Mouse (Mus musculus) hindbrain, embryonic 12.5 days (tissue): ENCODE data around the gene Nos2. TPM values are rescaled to one million over a fixed set of nuclear protein-coding genes. Genes with fewer than 3 reads are reported as not detected.
A peak's percentile ranks its signal among the peaks of the same experiment; 100 is the strongest.

Source experiments
- ATAC-seq: fragments of 200-750 bp; cut with Nextera tagmentation; 2 replicates; pipeline ENCODE4 v1.8.0; 2017; ENCODE audit warnings: moderate TSS enrichment; ENCODE audit not compliant: low FRiP score
- H3K27ac ChIP-seq: fragments of 300-500 bp; sonication (generic); 2 replicates; pipeline ENCODE4 v1.5.1; 2016; ENCODE audit warnings: mild to moderate bottlenecking
- H3K27me3 ChIP-seq: fragments of 300-500 bp; sonication (generic); 2 replicates; pipeline ENCODE4 v1.6.1; 2016; ENCODE audit warnings: mild to moderate bottlenecking
- H3K36me3 ChIP-seq: fragments of 300-500 bp; sonication (generic); 2 replicates; pipeline ENCODE4 v1.6.1; 2016; ENCODE audit warnings: mild to moderate bottlenecking
- H3K4me1 ChIP-seq: fragments of 300-500 bp; sonication (generic); 2 replicates; pipeline ENCODE4 v1.6.1; 2016
- H3K4me2 ChIP-seq: fragments of 300-500 bp; sonication (generic); replicated peaks from 2 replicates; pipeline ENCODE4 v1.6.1; 2016; ENCODE audit warnings: mild to moderate bottlenecking
- H3K4me3 ChIP-seq: fragments of 300-500 bp; sonication (generic); 2 replicates; pipeline ENCODE4 v1.5.1; 2016; ENCODE audit warnings: mild to moderate bottlenecking
- H3K9ac ChIP-seq: fragments of 300-500 bp; sonication (generic); 2 replicates; pipeline ENCODE4 v1.6.1; 2016; ENCODE audit warnings: mild to moderate bottlenecking, moderate library complexity
- H3K9me3 ChIP-seq: fragments of 300-500 bp; sonication (generic); replicated peaks from 2 replicates; pipeline ENCODE4 v1.6.1; 2016; ENCODE audit warnings: mild to moderate bottlenecking
- WGBS: fragments of 180-500 bp; shearing (Covaris S2); methylation state at CpG from one replicate; pipeline ENCODE4 v1.1.7; 2016; 5-methylcytosine and 5-hydroxymethylcytosine counted together
- polyA plus RNA-seq: library from polyadenylated mRNA; unstranded; fragments of >200 nt; fragmentation: Nextera tagmentation; extraction: Ambion mirVana; gene quantifications from 2 replicates; pipeline ENCODE4 v1.2.1, GENCODE M21; 2016

Gene Nos2
- 1.4 and 1.7 TPM in 2 replicates for polyA plus RNA-seq

DNA sequence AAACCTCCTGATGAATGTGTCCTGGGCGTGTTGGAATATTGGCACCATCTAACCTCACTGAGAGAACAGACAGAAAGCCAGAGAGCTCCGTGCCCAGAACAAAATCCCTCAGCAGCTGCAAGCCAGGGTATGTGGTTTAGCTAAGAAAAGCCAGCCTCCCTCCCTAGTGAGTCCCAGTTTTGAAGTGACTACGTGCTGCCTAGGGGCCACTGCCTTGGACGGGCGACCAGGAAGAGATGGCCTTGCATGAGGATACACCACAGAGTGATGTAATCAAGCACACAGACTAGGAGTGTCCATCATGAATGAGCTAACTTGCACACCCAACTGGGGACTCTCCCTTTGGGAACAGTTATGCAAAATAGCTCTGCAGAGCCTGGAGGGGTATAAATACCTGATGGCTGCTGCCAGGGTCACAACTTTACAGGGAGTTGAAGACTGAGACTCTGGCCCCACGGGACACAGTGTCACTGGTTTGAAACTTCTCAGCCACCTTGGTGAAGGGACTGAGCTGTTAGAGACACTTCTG, at the start of gene Nos2:
Nos2 (plus strand) TSS at position 377 of the 529 bp plus-strand sequence.
- no peaks in the 10 kb centered on the region for H3K36me3 ChIP-seq
- no peaks in the 10 kb centered on the region for H3K9me3 ChIP-seq
- H3K4me1 ChIP-seq, result peaks cover 5% of the 10 kb centered on the region; the same call in 1 of the 2 replicates
- H3K4me2 ChIP-seq, result no peak within 1 kb of the TSS
- H3K4me3 ChIP-seq, result no peak within 1 kb of the TSS
- WGBS, result 60% methylated on average over 6 of the region's 6 CpGs
- H3K9ac ChIP-seq, result no peak within 1 kb of the TSS
- no peak within 1 kb of the TSS for H3K27ac ChIP-seq
- no peak for ATAC-seq
- H3K27me3 ChIP-seq, result peaks cover 37% of the 10 kb centered on the region

DNA sequence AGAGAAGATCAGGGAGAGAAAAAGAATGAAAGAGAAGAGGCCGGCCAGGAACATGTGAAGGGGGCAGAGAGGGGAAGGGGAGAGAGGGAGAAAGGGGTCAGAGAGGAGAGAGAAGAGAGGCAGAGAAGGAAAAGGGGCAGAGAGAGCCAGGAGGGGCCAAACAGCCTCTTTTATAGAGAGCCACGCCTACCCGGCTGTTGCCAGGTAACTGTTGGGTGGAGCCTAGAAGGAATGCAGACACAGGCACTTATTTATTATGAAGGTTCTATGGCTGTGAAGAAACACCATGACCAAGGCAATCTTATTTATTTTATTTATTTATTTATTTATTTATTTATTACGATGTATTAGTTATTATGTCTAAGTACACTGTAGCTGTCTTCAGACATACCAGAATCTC, 49.7 kb upstream of the Nos2 start:
- Histone ChIP-seq H3K4me1 (no peaks in the 10 kb centered on the region), H3K4me3 (no peak overlapping the region), H3K27me3 (no peaks in the 10 kb centered on the region), H3K9me3 (no peaks in the 10 kb centered on the region), H3K9ac (no peak overlapping the region), H3K4me2 (no peak overlapping the region), H3K27ac (no peak overlapping the region), H3K36me3 (no peaks in the 10 kb centered on the region)
- no peak for ATAC-seq
- WGBS, result 86% methylated on average over 4 of the region's 4 CpGs

DNA sequence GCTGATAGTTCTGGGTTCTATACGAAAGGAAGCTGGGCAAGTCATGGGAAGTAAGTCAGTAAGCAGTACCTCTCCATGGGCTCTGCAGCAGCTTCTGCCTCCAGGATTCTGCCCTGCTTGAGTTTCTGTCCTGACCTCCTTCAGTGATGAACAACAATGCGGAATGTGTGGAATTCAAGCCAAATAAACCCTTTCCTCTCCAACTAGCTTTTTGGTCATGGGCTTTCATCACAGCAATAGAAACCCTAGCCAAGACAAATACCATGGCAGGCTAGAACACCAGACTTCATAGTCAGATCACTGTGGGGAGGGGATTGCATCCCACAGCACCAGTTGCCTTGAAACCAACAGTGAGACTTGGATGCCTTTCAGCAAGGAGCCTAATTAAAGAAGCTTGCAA, 47.8 kb upstream of the Nos2 start:
- 49% methylated on average over 2 of the region's 2 CpGs for WGBS

DNA sequence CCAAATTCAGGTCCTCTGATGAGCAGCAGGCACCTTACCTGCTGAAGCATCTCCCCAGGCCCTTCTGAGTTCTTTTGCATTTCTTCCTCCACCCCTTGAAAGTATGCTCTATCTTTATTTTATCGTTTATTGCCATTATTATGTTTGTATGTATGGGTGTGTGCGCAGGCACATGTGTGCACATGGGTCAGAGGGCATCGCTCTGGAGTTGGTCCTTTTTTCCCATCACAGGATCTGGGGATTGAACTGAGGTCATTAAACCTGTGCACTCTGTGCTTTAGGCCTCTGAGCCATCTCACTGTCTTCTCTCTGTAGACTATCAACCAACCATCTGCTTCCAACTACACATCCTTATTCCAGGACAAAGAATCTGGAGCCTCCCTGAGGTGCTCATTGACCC, 40.9 kb upstream of the Nos2 start:
- H3K27ac ChIP-seq, result no peak overlapping the region
- no peak overlapping the region for H3K4me2 ChIP-seq
- 94% methylated on average over 3 of the region's 3 CpGs for WGBS
- H3K27me3 ChIP-seq, result no peaks in the 10 kb centered on the region
- no peak for ATAC-seq
- H3K4me1 ChIP-seq, result no peaks in the 10 kb centered on the region
- H3K9ac ChIP-seq, result no peak overlapping the region
- no peak overlapping the region for H3K4me3 ChIP-seq
- H3K36me3 ChIP-seq, result no peaks in the 10 kb centered on the region
- H3K9me3 ChIP-seq, result no peaks in the 10 kb centered on the region

More for the DNA sequence above, 47.8 kb upstream of the Nos2 start:
- no peak for ATAC-seq
- H3K36me3 ChIP-seq, result no peaks in the 10 kb centered on the region
- H3K4me2 ChIP-seq, result no peak overlapping the region
- H3K9me3 ChIP-seq, result no peaks in the 10 kb centered on the region
- H3K27me3 ChIP-seq, result no peaks in the 10 kb centered on the region
- H3K4me3 ChIP-seq, result no peak overlapping the region
- no peak overlapping the region for H3K9ac ChIP-seq
- no peaks in the 10 kb centered on the region for H3K4me1 ChIP-seq
- no peak overlapping the region for H3K27ac ChIP-seq

DNA sequence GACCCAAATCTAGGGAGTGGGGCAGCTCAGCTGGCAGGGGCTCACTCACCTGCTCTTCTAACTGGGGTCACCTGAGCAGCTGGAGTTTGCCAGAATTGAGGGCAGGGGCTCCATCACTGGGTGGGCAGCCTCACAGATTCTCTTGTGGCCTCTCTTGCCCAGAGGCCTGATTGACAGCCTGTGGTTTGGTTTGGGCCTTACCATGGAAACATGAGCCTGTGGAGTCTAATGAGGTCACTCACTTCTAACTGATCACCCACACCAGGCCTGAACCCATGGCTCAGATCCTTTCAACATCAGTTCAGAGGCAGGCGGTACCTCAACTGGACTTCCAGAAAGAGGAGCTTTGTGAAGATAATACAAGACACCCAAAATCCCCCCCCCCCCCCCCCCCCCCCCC, 33.9 kb upstream of the Nos2 start:
- Histone ChIP-seq H3K27ac (peak overlapping the region; percentile 82), H3K4me3 (no peak overlapping the region), H3K4me1 (peaks cover 17% of the 10 kb centered on the region), H3K4me2 (peak overlapping the region; percentile 8; the same call in 1 of the 2 replicates), H3K36me3 (no peaks in the 10 kb centered on the region), H3K9me3 (no peaks in the 10 kb centered on the region), H3K27me3 (no peaks in the 10 kb centered on the region), H3K9ac (peak overlapping the region; percentile 20; the same call in 1 of the 2 replicates)
- 31% methylated on average over 1 of the region's 1 CpGs for WGBS
- peak; percentile 40; the same call in 1 of the 2 replicates for ATAC-seq

DNA sequence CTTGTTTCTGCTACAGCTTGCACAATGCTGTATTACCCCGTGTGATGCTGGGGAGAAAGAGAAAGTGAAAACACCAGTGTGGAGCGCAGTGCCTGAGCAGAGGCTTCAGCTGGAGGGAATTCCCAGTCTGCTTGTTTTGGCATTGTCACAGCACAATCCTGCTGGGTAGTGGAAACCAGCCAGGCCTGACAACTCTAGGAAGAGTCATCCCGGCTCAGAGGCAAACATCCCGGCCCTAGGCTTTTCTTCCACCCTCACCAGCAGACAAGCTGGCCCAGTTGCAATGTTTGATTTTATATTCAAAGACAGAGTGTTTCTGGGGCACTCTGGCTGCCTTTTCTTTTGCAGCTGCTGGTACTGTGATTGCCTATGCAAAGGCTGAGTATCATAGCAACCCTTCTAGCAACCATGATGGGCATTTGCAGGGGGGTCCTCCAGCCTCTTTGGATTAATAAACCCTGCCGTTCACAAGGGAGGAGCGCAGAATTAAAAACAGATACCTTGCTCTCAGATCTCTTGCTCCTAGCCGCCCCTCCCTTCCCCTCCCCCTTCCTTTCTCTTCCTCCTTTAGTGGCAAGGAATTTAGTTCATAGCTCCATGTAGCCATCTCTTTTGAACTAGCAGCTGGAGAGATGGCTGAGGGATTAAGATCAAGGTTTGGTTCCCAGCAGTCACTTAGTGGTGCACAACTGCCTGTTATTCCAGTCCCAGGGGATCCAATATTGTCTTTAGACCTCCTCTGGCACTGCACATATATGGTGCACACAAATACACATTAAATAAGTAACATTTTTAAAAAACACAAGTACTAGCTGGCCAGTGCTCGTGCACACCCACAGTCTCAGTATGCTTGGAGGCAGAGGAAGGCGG, 33.2 kb upstream of the Nos2 start:
- Histone ChIP-seq H3K27ac (peak overlapping the region; percentile 82), H3K9ac (peak overlapping the region; percentile 20; the same call in 1 of the 2 replicates), H3K27me3 (no peaks in the 10 kb centered on the region), H3K9me3 (no peaks in the 10 kb centered on the region), H3K4me1 (peaks cover 17% of the 10 kb centered on the region), H3K4me3 (no peak overlapping the region), H3K4me2 (peak overlapping the region; percentile 8; the same call in 1 of the 2 replicates), H3K36me3 (no peaks in the 10 kb centered on the region)
- 22% methylated on average over 9 of the region's 9 CpGs for WGBS
- peak; percentile 80 for ATAC-seq

DNA sequence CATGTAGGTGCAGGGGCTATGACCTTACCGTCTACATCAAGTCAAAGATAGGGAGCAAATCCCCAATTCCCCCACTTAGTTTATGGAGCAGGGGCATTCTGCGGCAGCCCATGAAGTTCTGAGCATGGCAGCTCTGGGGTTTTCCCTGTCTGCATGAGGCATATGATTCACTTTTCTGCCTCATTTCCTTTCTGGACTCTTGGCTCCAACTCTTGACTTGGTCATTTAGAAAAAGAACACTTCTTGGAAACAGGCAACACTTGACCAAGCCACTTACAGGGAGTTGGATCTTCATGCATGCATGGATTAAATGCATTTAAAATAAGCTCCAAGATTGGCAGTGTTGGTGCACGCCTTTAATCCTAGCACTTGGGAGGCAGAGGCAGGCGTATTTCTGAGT, 31.4 kb upstream of the Nos2 start:
- peaks cover 17% of the 10 kb centered on the region for H3K4me1 ChIP-seq
- no peak for ATAC-seq
- no peak overlapping the region for H3K9ac ChIP-seq
- no peaks in the 10 kb centered on the region for H3K36me3 ChIP-seq
- no peak overlapping the region for H3K27ac ChIP-seq
- no peaks in the 10 kb centered on the region for H3K27me3 ChIP-seq
- 95% methylated on average over 4 of the region's 4 CpGs for WGBS
- H3K4me2 ChIP-seq, result no peak overlapping the region
- H3K4me3 ChIP-seq, result no peak overlapping the region
- no peaks in the 10 kb centered on the region for H3K9me3 ChIP-seq

DNA sequence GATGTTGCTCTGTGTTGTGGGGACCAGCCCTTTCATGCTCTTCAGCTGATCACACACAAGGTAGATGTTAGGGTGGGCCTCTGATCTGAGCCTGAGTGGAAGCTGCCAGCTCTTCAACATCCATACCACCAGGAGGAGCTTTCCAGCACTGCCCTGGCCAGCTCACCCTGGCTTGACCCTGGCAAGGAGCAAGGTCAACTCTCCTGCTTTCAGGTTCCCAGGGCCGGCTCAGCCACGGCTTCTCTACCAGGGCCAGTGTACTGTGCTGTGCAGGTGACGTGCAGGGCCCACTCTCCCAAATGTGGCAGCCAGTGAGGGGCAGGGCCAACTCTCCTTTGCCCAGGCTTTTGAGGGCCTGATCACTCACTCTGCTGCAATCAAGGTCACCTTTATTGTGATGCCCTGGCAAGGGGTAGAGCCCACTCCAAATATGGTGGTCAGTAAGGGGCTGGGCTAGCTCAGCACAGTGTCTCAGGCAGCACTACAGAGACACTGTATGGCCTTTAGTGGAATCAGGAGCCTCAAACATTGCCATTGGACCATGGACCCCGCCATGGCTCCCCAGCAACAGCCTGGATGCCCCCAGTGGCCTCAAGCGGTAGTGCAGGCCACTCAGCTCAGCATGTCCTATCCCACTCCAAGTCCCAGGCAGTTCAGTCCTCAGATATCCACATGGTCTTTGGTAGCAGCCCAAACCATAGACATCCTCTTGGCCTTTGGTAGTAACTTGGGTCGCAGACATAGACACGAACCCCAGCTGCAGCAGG, 24.0 kb upstream of the Nos2 start:
- Histone ChIP-seq H3K36me3 (no peaks in the 10 kb centered on the region), H3K4me3 (no peak overlapping the region), H3K27ac (no peak overlapping the region), H3K9me3 (no peaks in the 10 kb centered on the region), H3K9ac (no peak overlapping the region), H3K4me2 (no peak overlapping the region), H3K27me3 (no peaks in the 10 kb centered on the region), H3K4me1 (no peaks in the 10 kb centered on the region)
- WGBS, result 74% methylated on average over 7 of the region's 7 CpGs
- ATAC-seq, result no peak

DNA sequence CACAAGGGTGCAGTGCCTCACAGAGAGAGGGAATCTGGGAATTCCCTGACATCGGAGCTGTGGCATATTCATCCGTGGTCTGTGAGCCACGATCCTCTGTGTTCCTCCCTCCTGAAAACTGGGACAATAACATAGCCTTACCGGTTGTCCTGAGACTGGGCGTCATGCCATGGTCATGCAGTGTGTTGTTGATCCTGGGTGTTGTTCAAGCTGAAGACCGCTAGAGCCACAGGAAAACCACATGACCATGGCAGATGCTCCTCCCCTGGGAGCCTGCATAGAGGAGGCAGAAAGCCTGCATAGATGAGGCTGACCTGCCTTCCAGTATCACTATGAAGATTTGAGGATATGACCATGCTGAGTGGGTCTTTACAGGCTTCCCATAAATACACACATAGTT, 5.1 kb upstream of the Nos2 start:
- Histone ChIP-seq H3K4me1 (no peaks in the 10 kb centered on the region), H3K4me3 (no peak overlapping the region), H3K27ac (no peak overlapping the region), H3K9me3 (no peaks in the 10 kb centered on the region), H3K9ac (no peak overlapping the region), H3K36me3 (no peaks in the 10 kb centered on the region), H3K4me2 (no peak overlapping the region), H3K27me3 (no peaks in the 10 kb centered on the region)
- WGBS, result 86% methylated on average over 6 of the region's 6 CpGs
- no peak for ATAC-seq

DNA sequence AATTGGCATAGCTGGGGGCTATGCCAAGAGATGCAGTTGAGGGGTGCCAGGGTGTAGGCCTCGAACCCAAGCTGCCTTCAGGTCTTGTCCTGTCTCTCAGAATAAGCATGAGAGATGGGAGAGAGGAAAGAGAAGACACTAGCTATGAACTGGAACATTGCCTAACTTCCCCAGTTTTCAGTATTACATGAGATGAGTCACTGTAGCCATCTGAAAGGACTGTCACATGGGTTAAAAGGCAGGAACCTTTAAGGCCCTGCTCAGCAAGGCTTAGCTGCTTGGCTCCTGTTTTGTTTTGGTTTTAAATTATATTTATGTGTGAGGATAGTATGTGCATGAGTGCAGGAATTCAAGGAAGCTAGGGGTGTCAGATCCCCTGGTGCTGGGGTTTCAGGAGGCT, 4.2 kb upstream of the Nos2 start:
- Histone ChIP-seq H3K36me3 (no peaks in the 10 kb centered on the region), H3K27ac (no peak overlapping the region), H3K9ac (no peak overlapping the region), H3K27me3 (no peaks in the 10 kb centered on the region), H3K4me2 (no peak overlapping the region), H3K4me1 (no peaks in the 10 kb centered on the region), H3K9me3 (no peaks in the 10 kb centered on the region), H3K4me3 (no peak overlapping the region)
- no peak for ATAC-seq
- WGBS, result 93% methylated on average over 1 of the region's 1 CpGs

DNA sequence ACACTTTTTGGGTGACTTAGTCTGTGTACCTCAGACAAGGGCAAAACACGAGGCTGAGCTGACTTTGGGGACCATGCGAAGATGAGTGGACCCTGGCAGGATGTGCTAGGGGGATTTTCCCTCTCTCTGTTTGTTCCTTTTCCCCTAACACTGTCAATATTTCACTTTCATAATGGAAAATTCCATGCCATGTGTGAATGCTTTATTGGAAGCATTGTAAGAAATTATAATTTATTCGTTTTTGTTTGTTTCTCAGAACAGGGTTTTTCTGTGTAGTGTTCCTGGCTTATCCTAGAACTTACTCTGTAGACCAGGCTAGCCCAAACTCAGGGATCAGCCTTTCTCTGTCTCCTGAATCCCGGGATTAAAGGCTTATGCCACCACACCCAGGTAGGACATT, 842 bp upstream of the Nos2 start:
- Histone ChIP-seq H3K36me3 (no peaks in the 10 kb centered on the region), H3K4me3 (no peak overlapping the region), H3K9ac (no peak overlapping the region), H3K4me2 (no peak overlapping the region), H3K27me3 (peaks cover 29% of the 10 kb centered on the region), H3K27ac (no peak overlapping the region), H3K9me3 (no peaks in the 10 kb centered on the region), H3K4me1 (peaks cover under 1% of the 10 kb centered on the region; the same call in 1 of the 2 replicates)
- WGBS, result 77% methylated on average over 4 of the region's 4 CpGs
- no peak for ATAC-seq

DNA sequence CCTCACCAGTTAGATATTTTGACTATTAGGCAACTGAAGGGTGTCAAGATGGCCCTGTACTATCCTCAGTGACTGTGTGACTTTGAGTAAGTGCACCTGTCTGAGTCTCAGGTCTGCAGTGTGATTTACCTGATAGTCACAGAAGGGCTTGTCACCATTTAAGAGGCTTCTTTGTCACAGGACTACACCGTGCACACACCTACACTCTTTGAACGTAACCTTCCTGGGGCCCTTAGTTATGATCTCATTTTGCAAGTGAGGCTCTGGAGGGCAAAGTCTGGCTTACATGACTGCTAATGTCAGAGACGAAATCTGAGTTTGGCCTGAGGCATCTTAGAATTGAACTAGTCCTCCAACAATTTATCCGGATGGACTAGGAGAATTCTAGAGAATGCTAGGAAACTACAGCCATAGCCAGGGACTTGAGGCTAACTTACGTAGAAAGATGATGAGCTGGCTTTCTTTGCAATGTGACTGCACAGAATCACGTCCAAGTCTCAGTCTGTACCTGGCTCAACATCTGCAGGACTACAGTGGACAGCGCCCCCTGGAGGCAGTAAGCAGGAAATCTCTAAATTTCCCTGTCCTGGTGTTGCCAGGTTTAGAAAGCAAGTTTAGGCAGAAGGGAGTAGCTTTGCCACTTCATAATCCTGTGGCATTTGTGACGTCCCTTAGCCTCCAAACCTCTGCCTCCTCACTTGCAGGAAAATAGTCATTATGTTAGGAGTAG, 2.3 kb downstream of the Nos2 start:
- Histone ChIP-seq H3K36me3 (no peaks in the 10 kb centered on the region), H3K9me3 (no peaks in the 10 kb centered on the region), H3K27ac (no peak overlapping the region), H3K4me1 (peaks cover 5% of the 10 kb centered on the region; the same call in 1 of the 2 replicates), H3K9ac (no peak overlapping the region), H3K27me3 (peaks cover 57% of the 10 kb centered on the region), H3K4me3 (no peak overlapping the region), H3K4me2 (no peak overlapping the region)
- ATAC-seq, result no peak
- WGBS, result 41% methylated on average over 8 of the region's 8 CpGs
